Mouse (Mus musculus): ENCODE results near the gene Gm20671. TPM values are rescaled to one million over a fixed set of nuclear protein-coding genes. Genes with fewer than 3 reads are reported as not detected.
"Not testable (repeated sequence)": the region's sequence is repeated elsewhere in the genome, so short reads cannot be mapped to it uniquely, and the experiment has no call there.

The Gm20671 gene
- total RNA-seq, 2 experiments from 2014 or later = not detected

GRCm38 (mm10) chr5:32728300-32728699, 98.6 kb downstream of the Gm20671 start:
- DNase-seq = no peak

GRCm38 (mm10) chr5:32725397-32725796, 101.5 kb downstream of the Gm20671 start:
- not testable (repeated sequence) for DNase-seq

GRCm38 (mm10) chr5:32723981-32724380, 102.9 kb downstream of the Gm20671 start:
- DNase-seq = no peak

GRCm38 (mm10) chr5:32722711-32723110, 104.2 kb downstream of the Gm20671 start:
- DNase-seq = not testable (repeated sequence)

- no peak for DNase-seq
These were observed 104.6 kb downstream of the Gm20671 start for GRCm38 (mm10) chr5:32722263-32722662.

GRCm38 (mm10) chr5:32721316-32721715, 105.6 kb downstream of the Gm20671 start:
- no peak for DNase-seq

GRCm38 (mm10) chr5:32720416-32720815, 106.5 kb downstream of the Gm20671 start:
- DNase-seq = no peak

GRCm38 (mm10) chr5:32718916-32719315, 108.0 kb downstream of the Gm20671 start:
- DNase-seq = no peak

GRCm38 (mm10) chr5:32717726-32718125, 109.2 kb downstream of the Gm20671 start:
- no peak for DNase-seq

GRCm38 (mm10) chr5:32713703-32714467, 113.0 kb downstream of the Gm20671 start:
- DNase-seq = peak; percentile 90

GRCm38 (mm10) chr5:32713042-32713702, 113.7 kb downstream of the Gm20671 start:
- no peak for DNase-seq

GRCm38 (mm10) chr5:32712221-32713041, 114.5 kb downstream of the Gm20671 start:
- DNase-seq = no peak

- no peak for DNase-seq
These were observed 115.4 kb downstream of the Gm20671 start for GRCm38 (mm10) chr5:32711485-32711884.

GRCm38 (mm10) chr5:32706226-32706780, 120.6 kb downstream of the Gm20671 start:
- no peak for DNase-seq

GRCm38 (mm10) chr5:32697208-32697867, 129.6 kb downstream of the Gm20671 start:
- no peak for DNase-seq

- no peak for DNase-seq
These were observed 133.5 kb downstream of the Gm20671 start for GRCm38 (mm10) chr5:32693411-32693810.

Other genes with a start within 250 kb of the Gm20671 start
- 10 to 100 TPM; 32.1 to 34.0 TPM for gene Yes1, start 215.9 kb downstream of the Gm20671 start, total RNA-seq (2021)
- gene Pisd, start 41.5 kb downstream of the Gm20671 start, total RNA-seq (2021) = 10 to 100 TPM; 32.8 to 35.2 TPM
- 10 to 100 TPM; 15.5 to 15.8 TPM for gene Prr14l, start 27.1 kb upstream of the Gm20671 start, total RNA-seq (2021)
- 10 to 100 TPM; 25.2 to 29.4 TPM for gene Depdc5, start 36.6 kb upstream of the Gm20671 start, total RNA-seq (2021)
- 100 to 1,000 TPM; 216 to 229 TPM for gene Ywhah, start 191.7 kb upstream of the Gm20671 start, total RNA-seq (2021)